Mouse (Mus musculus) cerebellum, adult 8-10 months (tissue): ENCODE results near the gene Psg18.
"Not testable (repeated sequence)": the region's sequence is repeated elsewhere in the genome, so short reads cannot be mapped to it uniquely, and the experiment has no call there.

ENCODE experiments used
- DNase-seq: peaks from one replicate; pipeline ENCODE4 v3.0.0; 2022

The Psg18 gene

DNA sequence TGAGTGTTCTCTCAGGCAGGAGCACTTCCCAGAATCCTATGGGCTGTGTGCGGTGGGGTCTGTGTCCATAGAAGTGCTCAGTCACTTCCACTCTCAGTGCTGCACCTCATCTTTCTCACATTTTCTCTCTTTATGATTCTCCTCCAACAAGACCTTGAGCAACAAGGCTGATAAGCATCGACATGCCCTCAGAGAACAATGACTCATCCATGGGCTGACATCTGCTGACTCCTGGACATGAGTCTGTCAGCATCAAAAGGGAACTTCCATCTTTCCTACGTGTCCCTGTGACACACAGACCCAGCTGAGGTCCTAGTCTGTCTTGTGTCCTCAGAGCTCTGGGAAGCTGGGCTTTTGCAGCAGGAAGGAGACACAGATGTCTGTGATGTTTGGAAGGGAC lies at the start of gene Psg18:
Gene Psg18, minus strand, starts transcription at position 101 of the 400 bp plus-strand sequence.
- DNase-seq, result not testable (repeated sequence)

DNA sequence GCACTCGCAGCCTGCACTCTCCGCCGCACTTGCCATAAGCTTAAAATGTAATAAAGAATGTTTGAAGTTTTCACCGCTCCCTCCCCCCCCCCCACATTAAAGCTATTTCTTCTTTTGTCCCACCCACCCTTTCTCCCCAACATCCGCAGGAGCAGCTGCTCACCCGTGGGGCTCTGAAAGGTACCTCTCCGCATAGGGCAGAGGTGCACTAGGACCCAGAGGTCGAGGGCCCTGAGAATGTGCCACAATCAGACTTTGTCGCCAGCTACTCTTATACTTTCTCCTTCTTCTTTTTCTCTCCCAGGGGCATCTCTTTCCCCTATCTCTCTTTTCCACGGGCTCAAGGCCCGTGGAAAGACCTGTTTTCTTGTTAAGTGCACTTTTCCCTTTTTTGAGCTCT lies 48.6 kb upstream of the Psg18 start:
- no peak for DNase-seq

DNA sequence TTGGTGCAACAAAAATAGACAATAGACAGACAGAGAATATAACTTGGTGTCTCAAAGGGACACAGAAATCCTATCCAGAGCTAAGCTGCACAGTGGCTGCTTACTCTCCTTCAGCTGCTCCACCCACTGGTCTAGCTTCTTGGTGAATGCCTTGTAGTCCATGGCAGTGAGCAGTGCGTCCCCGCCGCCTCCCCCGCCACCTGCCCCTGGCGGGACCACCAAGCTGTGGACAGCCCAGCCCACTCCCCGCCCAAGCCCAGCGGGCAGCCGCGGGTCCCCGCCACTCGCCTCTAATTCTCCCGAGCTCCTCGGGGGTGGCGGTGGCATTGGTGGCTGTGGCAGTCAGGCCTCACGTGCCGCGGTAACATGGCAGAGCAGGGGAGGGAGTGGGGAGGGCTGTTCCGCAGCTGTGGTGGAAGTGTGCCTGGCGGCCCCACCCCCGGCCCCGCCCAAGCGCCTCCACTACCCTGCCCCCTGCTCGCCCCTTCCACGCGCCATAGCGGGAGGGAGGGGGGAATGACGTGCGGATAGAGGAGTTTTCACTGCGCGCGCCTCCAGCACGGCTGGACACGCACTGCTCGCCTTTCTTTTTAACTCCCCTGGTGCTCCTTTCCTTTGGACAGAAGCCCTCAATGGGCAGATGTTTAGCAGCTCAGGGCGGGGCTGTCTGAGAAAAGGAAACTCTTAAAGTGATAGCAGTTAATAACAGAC lies 47.9 kb upstream of the Psg18 start:
- peak; percentile 7 for DNase-seq

DNA sequence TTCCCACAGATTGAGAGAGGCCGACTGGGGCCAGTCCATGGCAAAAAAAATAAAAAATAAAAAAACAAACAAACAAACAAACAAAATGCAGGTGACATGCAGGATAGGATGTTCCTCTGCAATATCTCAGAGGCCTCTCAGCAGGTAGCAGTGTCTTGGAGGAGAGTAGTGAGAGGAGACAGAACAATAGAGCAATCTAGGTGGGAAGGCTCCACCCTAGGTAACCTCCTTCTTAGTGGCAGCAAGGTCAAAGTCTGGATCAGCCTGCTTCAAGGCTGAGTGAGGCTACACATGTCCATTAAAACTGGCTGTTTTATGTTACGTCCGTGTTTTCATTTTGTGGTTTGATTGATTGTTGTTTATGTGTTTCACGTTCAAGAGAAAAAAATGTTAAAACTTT lies 36.7 kb upstream of the Psg18 start:
- not testable (repeated sequence) for DNase-seq

DNA sequence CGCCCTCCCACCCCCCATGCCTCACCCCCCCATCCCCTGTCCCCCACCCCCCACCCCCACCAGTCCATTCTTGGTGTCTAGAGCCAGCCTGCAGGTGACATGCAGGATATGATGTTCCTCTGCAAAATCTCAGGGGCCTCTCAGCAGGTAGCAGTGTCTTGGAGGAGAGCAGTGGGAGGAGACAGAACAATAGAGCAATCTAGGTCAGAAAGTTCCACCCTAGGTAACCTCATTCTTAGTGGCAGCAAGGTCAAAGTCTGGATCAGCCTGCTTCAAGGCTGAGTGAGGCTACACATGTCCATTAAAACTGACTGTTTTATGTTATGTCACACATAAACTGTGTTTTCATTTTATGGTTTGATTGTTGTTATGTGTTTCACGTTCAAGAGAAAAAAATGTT lies 23.5 kb upstream of the Psg18 start:
- no peak for DNase-seq

DNA sequence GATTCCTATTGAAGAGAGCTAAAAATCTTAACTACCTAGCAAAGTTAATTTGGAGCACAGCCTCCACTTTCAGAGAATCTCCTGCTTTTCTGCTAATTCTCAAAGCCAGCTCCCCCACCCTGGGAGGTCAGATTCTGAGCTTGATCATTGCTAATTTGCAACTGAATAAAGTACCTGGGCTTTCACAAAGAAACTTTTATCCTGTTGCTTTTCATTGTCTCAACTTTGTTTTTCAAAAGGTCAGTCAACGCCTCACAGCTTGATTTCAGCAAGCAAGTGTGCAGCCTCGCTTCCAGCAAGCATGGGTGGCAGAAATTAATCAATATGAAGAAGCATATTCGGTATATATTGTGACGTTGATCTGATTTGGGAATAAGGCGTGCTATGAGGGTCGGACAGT lies 19.4 kb downstream of the Psg18 start:
- not testable (repeated sequence) for DNase-seq
